Mouse (Mus musculus): ENCODE measurements around the gene Hibadh. TPM values are rescaled to one million over a fixed set of nuclear protein-coding genes. Genes with fewer than 3 reads are reported as not detected.

Gene Hibadh
- polyA plus RNA-seq, 1 experiment from 2014 or later = 63.4 TPM

DNA sequence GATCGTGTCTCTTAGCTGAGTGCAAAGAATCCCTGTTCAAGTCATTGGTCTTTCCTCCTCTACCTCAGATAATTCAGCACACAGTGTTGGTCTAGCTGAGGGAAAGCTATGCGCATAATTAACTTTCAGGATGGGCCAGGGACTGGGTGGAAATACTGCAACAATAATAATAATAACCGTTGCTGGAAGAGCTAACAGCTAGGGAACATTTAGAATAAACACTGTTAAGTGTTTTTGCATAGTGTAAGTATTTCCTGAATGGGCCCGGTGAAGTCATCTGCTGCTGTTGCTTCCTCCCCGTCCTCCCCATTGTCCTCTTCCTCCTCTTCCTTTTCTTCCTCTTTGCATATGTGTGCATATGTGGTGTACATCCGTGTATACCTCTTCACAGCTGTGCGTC, 132.2 kb downstream of the Hibadh start:
- H3K36me3 ChIP-seq = no peaks in the 10 kb centered on the region
- no peak overlapping the region for H3K9ac ChIP-seq
- peaks cover 3% of the 10 kb centered on the region; the same call in 1 of the 2 replicates for H3K4me1 ChIP-seq (replicated peaks)
- ATAC-seq (ENCODE audit: low read depth) = no peak
- H3K27ac ChIP-seq (replicated peaks) = no peak overlapping the region
- H3K4me2 ChIP-seq = no peak overlapping the region
- H3K27me3 ChIP-seq = no peaks in the 10 kb centered on the region
- 86% methylated on average over 7 of the region's 7 CpGs for WGBS
- H3K4me3 ChIP-seq = no peak overlapping the region
- H3K9me3 ChIP-seq = no peaks in the 10 kb centered on the region

DNA sequence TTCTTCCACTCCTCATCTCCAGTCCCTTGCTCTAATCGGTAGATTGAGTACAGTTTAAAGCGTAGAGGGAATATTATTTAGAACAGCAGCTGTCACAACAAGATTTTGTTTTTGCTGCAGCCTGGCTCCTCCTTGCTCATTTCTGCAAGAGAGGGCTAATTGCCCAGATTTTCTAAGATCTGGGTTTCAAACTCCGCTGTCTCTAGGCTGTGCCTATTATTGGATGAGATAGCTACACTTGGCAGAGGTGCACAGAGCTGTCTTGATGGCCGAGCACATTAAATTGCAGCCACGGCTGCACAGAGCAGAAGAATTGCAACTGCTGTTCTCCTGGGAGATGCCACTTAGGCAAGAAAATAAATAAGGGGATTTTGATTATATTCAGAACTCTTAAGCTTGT, 133.0 kb downstream of the Hibadh start:
- H3K27ac ChIP-seq (replicated peaks) = no peak overlapping the region
- H3K36me3 ChIP-seq = no peaks in the 10 kb centered on the region
- WGBS = 59% methylated on average over 5 of the region's 5 CpGs
- no peaks in the 10 kb centered on the region for H3K27me3 ChIP-seq
- H3K4me1 ChIP-seq (replicated peaks) = 0 out of 2 replicates have a peak, but pooled peaks cover 3% of the 10 kb centered on the region
- H3K9ac ChIP-seq = no peak overlapping the region
- H3K4me3 ChIP-seq = no peak overlapping the region
- no peak overlapping the region for H3K4me2 ChIP-seq
- ATAC-seq (ENCODE audit: low read depth) = no peak
- no peaks in the 10 kb centered on the region for H3K9me3 ChIP-seq

DNA sequence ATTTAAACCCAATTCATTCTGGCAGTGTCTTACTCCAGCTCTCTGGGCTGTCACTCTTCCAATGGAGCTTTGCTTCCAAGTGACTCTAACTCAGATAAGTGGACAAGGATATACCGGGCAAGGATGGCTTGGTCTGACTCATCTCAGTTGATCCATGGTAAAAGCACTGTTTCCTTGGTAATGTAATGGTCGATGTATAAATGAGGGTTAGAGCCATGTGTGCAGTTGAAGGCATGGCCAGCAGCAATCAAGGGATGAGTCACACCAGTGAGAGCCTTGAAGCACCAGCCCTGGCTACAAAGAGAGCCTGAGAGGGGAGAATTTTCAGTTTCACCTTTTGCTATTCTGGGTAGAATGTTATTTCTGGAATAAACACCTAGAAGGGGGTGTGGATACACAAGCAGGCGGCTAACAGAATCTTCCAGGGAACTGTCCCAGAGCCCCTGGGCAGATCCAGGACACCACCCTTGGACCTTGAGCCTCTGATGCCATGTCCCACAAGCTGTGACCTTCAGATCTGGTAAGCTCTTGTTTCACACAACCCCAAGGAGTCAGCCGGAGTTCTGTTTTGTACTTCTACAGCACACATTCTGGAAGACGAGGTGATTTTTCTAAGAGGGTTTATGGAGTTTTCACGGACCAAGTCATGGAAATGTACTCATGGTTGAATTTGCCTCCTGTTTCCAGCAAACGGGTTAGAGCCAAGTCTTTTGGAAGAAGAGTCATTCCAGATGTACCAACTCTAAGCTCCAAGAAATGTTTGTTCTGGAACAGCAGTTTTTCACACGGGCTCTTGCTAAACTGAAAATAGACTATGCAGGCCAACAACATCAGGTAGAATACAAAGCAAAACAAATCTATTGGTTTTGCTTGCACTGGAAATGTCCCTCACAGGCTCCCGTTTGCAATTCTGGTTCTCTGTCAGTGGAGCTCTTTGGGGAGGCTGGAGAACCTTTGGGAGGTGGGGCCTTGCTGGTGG, 134.1 kb downstream of the Hibadh start:
- H3K9me3 ChIP-seq = no peaks in the 10 kb centered on the region
- H3K4me3 ChIP-seq = no peak overlapping the region
- no peak for ATAC-seq (ENCODE audit: low read depth)
- H3K36me3 ChIP-seq = no peaks in the 10 kb centered on the region
- H3K9ac ChIP-seq = no peak overlapping the region
- 0 out of 2 replicates have a peak, but pooled peaks cover 3% of the 10 kb centered on the region for H3K4me1 ChIP-seq (replicated peaks)
- H3K27me3 ChIP-seq = no peaks in the 10 kb centered on the region
- no peak overlapping the region for H3K4me2 ChIP-seq
- WGBS = 94% methylated on average over 9 of the region's 9 CpGs
- no peak overlapping the region for H3K27ac ChIP-seq (replicated peaks)

DNA sequence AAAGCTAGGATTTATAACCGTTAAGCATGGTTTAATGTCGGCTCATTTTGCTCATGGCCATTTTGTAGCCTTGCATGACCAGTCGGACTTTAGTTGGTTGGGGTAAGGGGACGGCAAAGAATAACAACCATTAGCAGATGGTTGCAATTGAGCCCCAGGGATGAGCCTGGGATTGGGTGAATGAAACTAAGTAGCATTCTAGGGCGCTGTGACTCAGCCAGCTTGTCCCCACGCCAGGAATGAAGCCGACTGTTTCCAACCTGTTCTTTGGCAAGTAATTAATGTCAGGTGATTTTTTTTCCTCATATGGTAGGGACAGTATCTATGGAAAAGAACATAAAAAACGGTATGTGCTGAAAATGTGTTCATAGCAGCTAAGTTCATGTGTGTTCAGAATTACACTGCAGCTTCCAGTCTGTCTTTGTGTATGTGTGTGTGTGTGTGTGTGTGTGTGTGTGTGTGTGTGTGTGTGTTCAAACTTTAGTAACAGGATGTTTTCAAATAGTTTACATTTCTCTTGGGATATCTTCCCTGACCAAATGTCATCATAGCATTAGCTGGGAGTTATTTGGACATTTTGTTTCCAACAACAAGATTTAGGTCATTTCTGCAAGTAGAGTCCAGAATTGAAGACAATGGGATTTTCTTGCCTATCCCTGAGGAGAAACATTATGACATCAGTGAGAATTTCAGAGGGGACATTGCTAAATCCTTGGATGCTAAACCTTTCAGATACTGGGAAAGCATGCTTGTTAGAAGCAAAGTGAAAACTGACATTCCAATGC, 135.3 kb downstream of the Hibadh start:
- H3K27ac ChIP-seq (replicated peaks) = no peak overlapping the region
- no peaks in the 10 kb centered on the region for H3K27me3 ChIP-seq
- H3K9me3 ChIP-seq = no peaks in the 10 kb centered on the region
- H3K36me3 ChIP-seq = no peaks in the 10 kb centered on the region
- 0 out of 2 replicates have a peak, but pooled peaks cover 3% of the 10 kb centered on the region for H3K4me1 ChIP-seq (replicated peaks)
- ATAC-seq (ENCODE audit: low read depth) = no peak
- H3K9ac ChIP-seq = no peak overlapping the region
- no peak overlapping the region for H3K4me3 ChIP-seq
- 67% methylated on average over 8 of the region's 8 CpGs for WGBS
- H3K4me2 ChIP-seq = no peak overlapping the region

DNA sequence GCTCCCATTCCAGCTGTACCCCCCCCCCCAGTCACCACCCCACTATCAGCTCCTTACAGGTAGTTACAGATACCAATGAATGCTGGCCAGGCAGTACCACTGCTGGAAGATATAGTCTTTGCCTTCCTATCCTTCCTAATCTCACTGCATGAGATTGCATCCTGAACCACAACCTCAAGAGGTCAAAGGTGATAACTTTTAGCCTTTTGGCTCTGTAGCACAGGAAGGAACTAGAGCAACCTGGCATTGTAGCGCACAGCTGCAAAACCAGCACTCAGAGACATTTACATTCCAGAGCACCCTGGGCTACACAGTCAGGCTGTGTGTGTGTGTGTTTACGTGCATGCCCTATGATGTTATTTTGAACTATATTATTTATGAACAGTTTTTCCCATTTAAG, 137.2 kb downstream of the Hibadh start:
- WGBS = 93% methylated on average over 2 of the region's 2 CpGs
- Histone ChIP-seq H3K27ac (replicated peaks) (no peak overlapping the region), H3K9me3 (no peaks in the 10 kb centered on the region), H3K4me2 (no peak overlapping the region), H3K4me3 (no peak overlapping the region), H3K9ac (no peak overlapping the region), H3K27me3 (no peaks in the 10 kb centered on the region), H3K36me3 (no peaks in the 10 kb centered on the region), H3K4me1 (replicated peaks) (0 out of 2 replicates have a peak, but pooled peaks cover 3% of the 10 kb centered on the region)
- ATAC-seq (ENCODE audit: low read depth) = no peak

DNA sequence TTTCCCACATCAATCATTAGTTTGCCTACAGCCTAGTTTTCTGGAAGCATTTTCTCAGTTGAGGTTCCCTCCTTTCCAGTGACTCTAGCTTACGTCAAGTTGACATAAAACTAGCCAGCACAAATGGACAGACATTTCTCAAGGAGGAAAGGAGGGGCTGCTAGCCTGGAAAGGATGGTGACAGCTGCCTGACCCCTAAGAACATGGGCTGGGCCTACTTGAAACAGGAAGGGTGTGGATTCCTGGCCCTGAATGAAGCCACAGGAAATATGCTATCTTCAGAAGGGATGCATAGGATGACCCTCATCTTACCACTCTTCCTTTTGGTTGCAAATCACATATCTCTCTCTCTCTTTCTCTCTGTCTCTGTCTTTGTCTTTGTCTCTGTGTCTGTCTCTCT, 138.7 kb downstream of the Hibadh start:
- Histone ChIP-seq H3K36me3 (no peaks in the 10 kb centered on the region), H3K27me3 (no peaks in the 10 kb centered on the region), H3K27ac (replicated peaks) (no peak overlapping the region), H3K4me1 (replicated peaks) (no peaks in the 10 kb centered on the region), H3K9ac (no peak overlapping the region), H3K9me3 (no peaks in the 10 kb centered on the region), H3K4me2 (no peak overlapping the region), H3K4me3 (no peak overlapping the region)
- WGBS = 82% methylated on average over 1 of the region's 1 CpGs
- no peak for ATAC-seq (ENCODE audit: low read depth)

Other genes starting within 250 kb of the Hibadh start
- gene Tax1bp1, start 73.3 kb upstream of the Hibadh start, polyA plus RNA-seq (2015; fragmentation: Nextera tagmentation; extraction: Ambion mirVana) = 153 and 156 TPM in 2 replicates

Data from neural tube, embryonic 13.5 days (tissue).